Mouse (Mus musculus) ES-Bruce4 (cell line): Measurements from ENCODE around the gene Mreg.
"Not testable (repeated sequence)": the region's sequence is repeated elsewhere in the genome, so short reads cannot be mapped to it uniquely, and the experiment has no call there.

Experiments used
- CTCF ChIP-seq: IDR thresholded peaks from one replicate; pipeline ENCODE4 v1.8.1; 2011; ENCODE audit warnings: low read depth, low read length
- EP300 ChIP-seq: IDR thresholded peaks from 2 replicates; pipeline ENCODE4 v1.6.1; 2011; ENCODE audit warnings: low read depth, low read length; ENCODE audit not compliant: insufficient read depth

DNA sequence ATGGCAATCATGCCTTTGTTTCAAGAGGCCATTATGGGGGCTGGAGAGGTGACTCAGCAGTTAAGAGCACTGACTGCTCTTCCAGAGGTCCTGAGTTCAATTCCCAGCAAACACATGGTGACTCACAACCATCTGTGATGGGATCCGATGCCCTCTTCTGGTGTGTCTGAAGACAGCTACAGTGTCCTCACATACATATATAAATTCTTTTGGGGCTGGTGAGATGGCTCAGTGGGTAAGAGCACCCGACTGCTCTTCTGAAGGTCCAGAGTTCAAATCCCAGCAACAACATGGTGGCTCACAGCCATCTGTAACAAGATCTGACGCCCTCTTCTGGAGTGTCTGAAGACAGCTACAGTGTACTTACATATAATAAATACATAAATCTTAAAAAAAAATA lies 27.0 kb upstream of the Mreg start:
- TF ChIP-seq CTCF, EP300: not testable (repeated sequence)
